Mouse (Mus musculus) kidney, adult 2 months (tissue): Measurements from ENCODE around the gene Mettl21a. TPM values are rescaled to one million over a fixed set of nuclear protein-coding genes. Genes with fewer than 3 reads are reported as not detected.
"Not testable (repeated sequence)": the region's sequence is repeated elsewhere in the genome, so short reads cannot be mapped to it uniquely, and the experiment has no call there.

ENCODE experiments used
- DNase-seq: peaks from one replicate; pipeline ENCODE4 v3.0.0; 2021
- H3K27ac ChIP-seq: fragments of 200-500 bp; 2 replicates; pipeline ENCODE4 v1.5.1; 2012; ENCODE audit warnings: low read depth, low read length, control low read depth, inconsistent platforms; ENCODE audit not compliant: insufficient read depth
- H3K27me3 ChIP-seq: fragments of 200-500 bp; replicated peaks from 2 replicates; pipeline ENCODE4 v1.6.1; 2012; ENCODE audit warnings: mild to moderate bottlenecking, moderate library complexity, low read length, inconsistent platforms; ENCODE audit not compliant: control insufficient read depth, insufficient read depth
- H3K36me3 ChIP-seq: fragments of 200-500 bp; 2 replicates; pipeline ENCODE4 v1.6.1; 2012; ENCODE audit warnings: mild to moderate bottlenecking, moderate library complexity, low read length, inconsistent platforms; ENCODE audit not compliant: control insufficient read depth, insufficient read depth
- H3K4me1 ChIP-seq: fragments of 200-500 bp; 2 replicates; pipeline ENCODE4 v1.6.1; 2011; ENCODE audit warnings: low read length; ENCODE audit not compliant: control insufficient read depth, insufficient read depth
- H3K4me3 ChIP-seq: fragments of 200-500 bp; 2 replicates; pipeline ENCODE4 v1.5.1; 2011; ENCODE audit warnings: mild to moderate bottlenecking, low read depth, low read length, control low read depth; ENCODE audit not compliant: insufficient read depth
- CTCF ChIP-seq: fragments of 200-500 bp; conservative IDR thresholded peaks from 2 replicates; pipeline ENCODE4 v1.5.1; 2011; ENCODE audit warnings: low read depth, mild to moderate bottlenecking, control low read depth, low read length, moderate library complexity, mixed read lengths; ENCODE audit not compliant: insufficient read depth, insufficient read length
- POLR2A ChIP-seq: fragments of 200-500 bp; IDR thresholded peaks from one replicate; pipeline ENCODE4 v1.6.1; 2011; ENCODE audit warnings: low read depth, low read length, control low read depth
- WGBS: fragments of 180-500 bp; shearing (Covaris S2); methylation state at CpG from one replicate; pipeline ENCODE4 v1.1.7; 2018; 5-methylcytosine and 5-hydroxymethylcytosine counted together
- polyA plus RNA-seq: library from polyadenylated mRNA; depleted of rRNA; stranded (reverse); fragments of >200 nt; gene quantifications from 2 replicates; pipeline ENCODE4 v1.2.3, GENCODE M21; 2012; rRNA removed

Mettl21a gene
- 7.7 and 9.6 TPM in 2 replicates for polyA plus RNA-seq

DNA sequence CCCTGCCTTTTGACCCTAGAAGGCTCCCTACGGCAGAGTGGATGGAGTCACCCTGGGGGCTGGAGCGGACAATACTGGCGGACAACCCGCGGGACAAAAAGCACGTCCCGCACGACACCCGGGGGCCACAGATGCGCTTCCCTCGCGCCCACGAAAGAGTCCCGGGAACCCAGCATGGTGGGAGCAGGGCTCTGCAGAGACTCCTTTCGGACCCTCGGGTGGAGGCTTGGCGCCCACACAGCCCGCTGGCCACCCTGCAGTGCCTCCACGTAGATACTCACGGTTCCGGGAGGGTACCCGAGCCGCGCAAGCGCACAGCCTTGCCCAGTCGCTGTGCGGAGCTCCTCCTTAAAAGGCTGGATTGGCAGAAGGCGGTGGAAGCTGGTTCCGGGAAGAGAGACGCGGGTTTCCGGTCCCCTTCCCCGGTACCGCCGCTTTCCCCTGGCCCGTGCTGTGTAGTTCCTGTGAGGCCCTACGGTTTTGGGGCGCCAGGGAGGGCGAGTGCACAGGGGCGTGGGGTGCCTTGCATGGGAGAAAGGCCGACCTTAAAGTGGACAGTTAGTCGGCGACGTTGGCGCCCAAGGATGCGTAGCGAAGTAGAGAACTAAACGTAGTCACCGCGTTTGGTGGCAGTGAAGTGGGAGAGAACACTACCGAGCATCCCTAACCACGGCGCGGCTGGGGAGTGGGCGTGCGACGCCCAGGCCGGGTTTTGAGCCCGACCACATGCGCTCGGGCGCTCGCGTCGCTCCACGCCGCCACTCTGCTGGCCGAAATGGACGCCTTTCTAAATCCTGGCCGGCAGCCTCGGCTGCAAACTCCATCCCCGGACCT lies at the start of gene Mettl21a:
Mettl21a (minus strand) TSS at position 362 of the 834 bp plus-strand sequence.
- Histone ChIP-seq H3K4me1 (peaks cover 4% of the 10 kb centered on the region), H3K4me3 (peak within 1 kb of the TSS; percentile 90), H3K27ac (peak within 1 kb of the TSS; percentile 93), H3K36me3 (no peaks in the 10 kb centered on the region), H3K27me3 (no peaks in the 10 kb centered on the region)
- peak; percentile 95 for DNase-seq
- TF ChIP-seq CTCF (no peak), POLR2A (peak; percentile 61)
- under 1% methylated on average over 72 of the region's 72 CpGs for WGBS

DNA sequence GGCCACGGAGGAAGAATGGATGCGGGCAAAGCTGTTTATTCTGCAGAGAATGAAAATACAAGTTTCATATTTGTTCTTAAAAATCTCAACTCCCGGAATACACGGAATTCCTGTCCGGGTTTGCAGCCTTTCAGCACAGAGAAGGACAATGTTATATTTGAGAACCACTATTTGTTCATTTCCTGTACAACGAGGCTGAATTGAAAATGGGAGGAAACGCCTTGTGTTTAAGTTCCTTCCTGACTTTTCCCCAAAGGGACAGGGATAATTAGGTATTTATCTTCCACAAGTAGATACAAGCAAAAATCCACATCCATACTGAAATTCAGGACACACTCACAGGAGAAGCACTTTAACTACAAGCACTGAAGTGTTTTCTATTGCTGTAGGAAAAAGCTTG lies 41.8 kb upstream of the Mettl21a start:
- 56% methylated on average over 7 of the region's 7 CpGs for WGBS
- peak; percentile 53 for DNase-seq
- Histone ChIP-seq H3K4me3 (no peak overlapping the region), H3K27me3 (no peaks in the 10 kb centered on the region), H3K27ac (peak overlapping the region; percentile 86), H3K4me1 (no peaks in the 10 kb centered on the region), H3K36me3 (no peaks in the 10 kb centered on the region)
- TF ChIP-seq POLR2A, result no peak
- no peak for TF ChIP-seq CTCF

DNA sequence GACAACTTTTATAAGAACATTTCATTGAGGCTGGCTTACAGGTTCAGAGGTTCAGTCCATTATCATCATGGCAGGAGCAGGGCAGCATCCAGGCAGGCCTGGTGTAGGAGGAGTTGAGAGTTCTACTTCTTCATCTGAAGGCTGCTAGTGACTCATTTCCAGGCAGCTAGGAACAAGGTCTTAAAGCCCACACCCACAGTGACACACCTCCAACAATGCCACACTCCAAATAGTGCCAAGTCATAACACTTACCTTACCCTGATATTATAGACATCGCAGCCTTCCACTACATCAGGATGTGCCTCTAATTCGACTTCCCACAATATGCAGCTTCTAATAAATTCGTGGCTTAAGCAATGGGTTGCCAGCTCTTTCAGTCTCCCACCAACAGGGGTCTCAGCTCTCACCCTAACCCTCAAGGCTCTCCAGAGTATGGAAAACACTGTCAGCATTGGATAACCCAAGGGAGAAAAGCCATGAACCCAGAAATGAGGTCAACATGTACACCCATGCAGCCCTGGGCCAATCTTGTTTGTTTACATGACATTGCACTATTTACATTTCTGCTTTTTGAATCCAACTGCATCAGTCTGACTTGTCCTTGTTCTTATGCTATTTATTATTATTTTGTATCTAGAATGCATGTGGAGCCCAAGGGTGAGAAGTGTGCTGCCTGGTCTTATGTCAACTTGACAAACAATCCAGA lies 39.5 kb upstream of the Mettl21a start:
- WGBS, result 91% methylated on average over 3 of the region's 3 CpGs
- no peak for TF ChIP-seq CTCF
- H3K4me3 ChIP-seq, result no peak overlapping the region
- H3K27ac ChIP-seq, result no peak overlapping the region
- H3K4me1 ChIP-seq, result no peaks in the 10 kb centered on the region
- no peaks in the 10 kb centered on the region for H3K36me3 ChIP-seq
- no peaks in the 10 kb centered on the region for H3K27me3 ChIP-seq
- no peak for DNase-seq

DNA sequence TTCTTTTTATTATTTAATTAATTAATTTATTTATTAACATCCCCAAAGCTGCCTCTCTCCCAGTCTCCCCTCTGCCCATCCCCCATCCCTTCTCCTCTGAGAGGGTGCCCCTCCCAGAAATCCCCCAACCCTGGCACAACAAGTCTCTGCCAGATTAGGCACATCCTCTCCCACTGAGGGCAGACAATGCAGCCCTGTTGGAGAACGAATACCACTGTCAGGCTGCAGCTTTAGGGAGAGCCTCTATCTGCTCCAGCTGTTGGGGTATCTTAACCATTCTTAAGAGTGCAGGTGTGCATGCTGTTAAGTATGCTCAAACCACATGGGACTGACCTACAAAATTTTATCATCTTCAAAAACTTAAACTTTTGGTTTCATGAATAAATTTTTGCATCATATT lies 38.4 kb upstream of the Mettl21a start:
- TF ChIP-seq POLR2A (no peak), CTCF (no peak)
- no peak for DNase-seq
- no peaks in the 10 kb centered on the region for H3K36me3 ChIP-seq
- H3K4me1 ChIP-seq, result no peaks in the 10 kb centered on the region
- H3K27me3 ChIP-seq, result no peaks in the 10 kb centered on the region
- no peak overlapping the region for H3K4me3 ChIP-seq
- no peak overlapping the region for H3K27ac ChIP-seq
- 74% methylated on average over 1 of the region's 1 CpGs for WGBS

DNA sequence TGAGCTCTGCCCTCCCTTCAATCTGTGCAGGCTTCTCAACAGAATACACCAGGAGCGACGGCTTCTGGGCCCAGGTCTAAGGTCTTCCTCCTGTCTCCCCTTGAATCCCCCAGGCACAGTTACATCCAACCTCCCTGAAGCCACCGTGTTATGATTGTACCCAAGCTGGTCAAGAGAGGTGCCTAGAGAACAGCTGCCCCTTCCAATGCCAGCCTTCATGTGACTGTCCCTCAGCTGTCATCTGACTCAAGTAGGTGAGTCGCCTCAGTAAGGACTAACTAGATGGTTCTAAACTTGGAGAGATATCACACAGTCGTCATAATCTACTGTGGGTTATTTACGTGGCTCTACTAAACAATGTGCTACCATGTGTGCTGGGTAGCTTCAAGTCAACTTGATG lies 36.7 kb upstream of the Mettl21a start:
- Histone ChIP-seq H3K4me1 (no peaks in the 10 kb centered on the region), H3K36me3 (no peaks in the 10 kb centered on the region), H3K27me3 (no peaks in the 10 kb centered on the region), H3K27ac (no peak overlapping the region), H3K4me3 (no peak overlapping the region)
- TF ChIP-seq CTCF (no peak), POLR2A (no peak)
- 95% methylated on average over 6 of the region's 6 CpGs for WGBS
- DNase-seq, result no peak

DNA sequence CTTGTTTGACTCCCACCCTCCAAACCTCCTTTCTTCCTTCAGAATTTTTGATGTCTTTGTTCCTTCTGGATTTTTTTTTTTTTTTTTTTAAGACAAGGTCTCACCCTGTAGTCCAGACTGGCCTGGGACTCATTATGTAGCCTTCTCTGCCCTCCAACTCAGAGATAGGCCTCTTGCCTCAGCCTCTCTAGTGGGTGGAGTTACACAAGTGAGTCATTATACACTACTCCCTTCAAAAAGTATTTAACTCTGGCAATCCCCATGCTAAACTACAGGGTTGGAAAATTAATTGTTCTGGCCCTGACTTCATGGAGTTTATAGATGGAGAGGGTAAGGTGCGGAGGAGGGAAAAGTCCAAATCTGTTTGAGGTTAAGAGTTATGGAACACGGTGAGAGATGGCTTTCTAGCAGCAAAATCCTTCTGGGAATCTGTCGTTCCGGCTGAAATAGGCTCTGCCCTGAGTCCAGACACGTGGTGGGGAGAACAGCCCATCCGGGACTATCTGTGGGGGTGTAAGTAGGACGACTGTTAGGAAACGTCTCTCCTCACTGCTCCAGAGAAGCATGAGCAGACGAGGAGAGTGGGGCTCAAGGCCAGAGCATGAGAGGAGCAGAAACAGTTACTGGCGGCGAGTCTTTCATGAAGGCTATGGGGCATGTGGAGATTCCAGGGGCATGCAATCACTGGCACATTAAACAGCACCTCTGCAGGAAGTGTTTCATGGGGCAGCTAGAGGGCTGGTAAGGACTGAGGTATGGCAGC lies 32.5 kb upstream of the Mettl21a start:
- DNase-seq, result no peak
- WGBS, result 60% methylated on average over 11 of the region's 11 CpGs
- Histone ChIP-seq H3K4me1 (no peaks in the 10 kb centered on the region), H3K36me3 (no peaks in the 10 kb centered on the region), H3K27ac (no peak overlapping the region), H3K27me3 (no peaks in the 10 kb centered on the region), H3K4me3 (no peak overlapping the region)
- no peak for TF ChIP-seq POLR2A

DNA sequence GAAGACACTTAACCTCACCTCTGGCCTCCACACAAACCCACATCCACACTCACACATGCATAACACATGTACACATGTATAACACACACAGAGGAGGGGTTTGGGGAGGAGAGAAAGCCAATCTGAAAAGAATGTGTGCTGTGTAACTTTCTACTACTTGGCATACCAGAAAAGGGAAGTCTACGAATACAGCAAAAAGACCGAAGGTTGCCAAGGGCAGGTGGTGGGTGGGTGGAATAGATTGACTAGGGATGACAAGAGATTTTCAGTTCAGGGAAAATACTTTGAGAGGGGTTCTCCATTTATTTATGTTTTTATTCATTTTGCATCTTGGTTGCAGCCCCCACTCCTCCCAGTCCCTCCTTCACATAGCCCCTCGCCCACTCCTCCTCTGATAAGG lies 27.5 kb upstream of the Mettl21a start:
- Histone ChIP-seq H3K27me3 (no peaks in the 10 kb centered on the region), H3K27ac (no peak overlapping the region), H3K36me3 (no peaks in the 10 kb centered on the region), H3K4me3 (no peak overlapping the region), H3K4me1 (no peaks in the 10 kb centered on the region)
- TF ChIP-seq CTCF (no peak), POLR2A (no peak)
- WGBS, result 93% methylated on average over 3 of the region's 3 CpGs
- no peak for DNase-seq

DNA sequence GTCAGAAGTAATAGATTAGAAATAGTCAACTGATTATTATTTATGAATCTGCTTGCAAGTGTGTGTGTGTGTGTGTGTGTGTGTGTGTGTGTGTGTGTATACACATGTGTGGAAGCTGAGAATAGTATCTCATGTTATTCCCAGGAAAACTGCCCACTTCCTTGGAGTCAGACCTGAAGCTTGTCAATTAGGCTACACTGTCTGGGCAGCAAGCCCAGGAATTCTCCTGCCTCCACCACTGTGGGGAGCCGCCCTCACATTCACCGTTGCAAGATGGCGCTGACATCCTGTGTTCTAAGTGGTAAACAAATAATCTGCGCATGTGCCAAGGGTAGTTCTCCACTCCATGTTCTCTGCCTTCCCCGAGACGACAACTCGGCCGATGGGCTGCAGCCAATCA lies 25.5 kb upstream of the Mettl21a start:
- H3K27me3 ChIP-seq, H3K27ac ChIP-seq, H3K4me3 ChIP-seq, H3K36me3 ChIP-seq, DNase-seq, H3K4me1 ChIP-seq: not testable (repeated sequence)
- 96% methylated on average over 8 of the region's 8 CpGs for WGBS
